Mouse (Mus musculus) stomach, embryonic 16.5 days (tissue): ENCODE measurements around the gene Gm3448. TPM values are rescaled to one million over a fixed set of nuclear protein-coding genes. Genes with fewer than 3 reads are reported as not detected.
"Not testable (repeated sequence)": the region's sequence is repeated elsewhere in the genome, so short reads cannot be mapped to it uniquely, and the experiment has no call there.

Experiments used
- ATAC-seq: fragments of 200-750 bp; cut with Nextera tagmentation; 2 replicates; pipeline ENCODE4 v1.8.0; 2017; ENCODE audit warnings: moderate number of reproducible peaks, moderate TSS enrichment; ENCODE audit not compliant: insufficient read depth, low FRiP score
- H3K27ac ChIP-seq: fragments of 300-500 bp; sonication (generic); 2 replicates; pipeline ENCODE4 v1.5.1; 2014; ENCODE audit warnings: low read length
- H3K27me3 ChIP-seq: fragments of 300-500 bp; sonication (generic); 2 replicates; pipeline ENCODE4 v1.6.1; 2014; ENCODE audit warnings: low read length, control low read depth, mixed read lengths; ENCODE audit not compliant: control insufficient read depth, insufficient read depth
- H3K36me3 ChIP-seq: fragments of 300-500 bp; sonication (generic); 2 replicates; pipeline ENCODE4 v1.6.1; 2014; ENCODE audit warnings: low read length; ENCODE audit not compliant: control insufficient read depth, insufficient read depth
- H3K4me1 ChIP-seq: fragments of 300-500 bp; sonication (generic); 2 replicates; pipeline ENCODE4 v1.6.1; 2014; ENCODE audit warnings: low read length, control low read depth, mixed read lengths; ENCODE audit not compliant: control insufficient read depth, insufficient read depth
- H3K4me2 ChIP-seq: fragments of 300-500 bp; sonication (generic); 2 replicates; pipeline ENCODE4 v1.6.1; 2014; ENCODE audit warnings: low read depth, low read length, mixed read lengths
- H3K4me3 ChIP-seq: fragments of 300-500 bp; sonication (generic); replicated peaks from 2 replicates; pipeline ENCODE4 v1.5.1; 2014; ENCODE audit warnings: mild to moderate bottlenecking, low read length
- H3K9ac ChIP-seq: fragments of 300-500 bp; sonication (generic); 2 replicates; pipeline ENCODE4 v1.6.1; 2014; ENCODE audit warnings: low read length
- H3K9me3 ChIP-seq: fragments of 300-500 bp; sonication (generic); replicated peaks from 2 replicates; pipeline ENCODE4 v1.6.1; 2016; ENCODE audit warnings: low read length, control low read depth; ENCODE audit not compliant: control insufficient read depth
- WGBS: fragments of 180-500 bp; shearing (Covaris S2); extraction: QIAGEN DNeasy Blood & Tissue Kit; methylation state at CpG from one replicate; pipeline ENCODE4 v1.1.7; 2014; 5-methylcytosine and 5-hydroxymethylcytosine counted together
- polyA plus RNA-seq: library from polyadenylated mRNA; unstranded; fragments of >200 nt; fragmentation: Nextera tagmentation; extraction: Ambion mirVana; gene quantifications from 2 replicates; pipeline ENCODE4 v1.2.1, GENCODE M21; 2015

The Gm3448 gene
- polyA plus RNA-seq, 1 experiment from 2014 or later = 3.3 TPM

DNA sequence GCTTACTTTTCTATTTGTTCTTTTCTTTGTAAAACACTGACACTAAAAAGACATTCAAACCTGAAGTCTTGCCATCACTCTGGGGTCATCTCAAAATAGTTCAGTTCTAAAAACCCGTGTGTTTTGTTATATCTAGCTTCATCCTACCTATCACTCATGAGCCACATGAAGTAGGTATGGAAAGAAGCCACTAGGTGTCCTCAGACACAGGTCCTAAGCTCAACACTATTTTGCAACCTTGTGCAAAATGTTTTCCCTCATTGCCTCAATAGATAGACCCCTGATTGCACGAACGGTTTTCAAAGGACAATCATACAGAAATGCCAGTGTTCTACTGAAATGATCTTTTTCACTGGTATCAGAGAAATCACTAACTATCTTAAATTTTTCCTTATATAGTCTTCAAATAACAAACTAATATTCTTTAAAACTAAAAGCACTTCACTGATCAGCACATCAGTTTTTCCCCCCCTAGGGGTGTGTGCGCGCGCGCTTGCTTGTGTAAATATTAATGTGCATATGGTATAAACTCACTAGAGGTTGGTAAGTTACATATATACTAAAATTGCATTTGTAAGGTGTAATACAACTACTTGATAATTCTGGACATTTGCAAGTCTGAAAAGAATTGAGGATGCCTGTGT is 63.5 kb downstream of the Gm3448 start:
- ATAC-seq = not testable (repeated sequence)

DNA sequence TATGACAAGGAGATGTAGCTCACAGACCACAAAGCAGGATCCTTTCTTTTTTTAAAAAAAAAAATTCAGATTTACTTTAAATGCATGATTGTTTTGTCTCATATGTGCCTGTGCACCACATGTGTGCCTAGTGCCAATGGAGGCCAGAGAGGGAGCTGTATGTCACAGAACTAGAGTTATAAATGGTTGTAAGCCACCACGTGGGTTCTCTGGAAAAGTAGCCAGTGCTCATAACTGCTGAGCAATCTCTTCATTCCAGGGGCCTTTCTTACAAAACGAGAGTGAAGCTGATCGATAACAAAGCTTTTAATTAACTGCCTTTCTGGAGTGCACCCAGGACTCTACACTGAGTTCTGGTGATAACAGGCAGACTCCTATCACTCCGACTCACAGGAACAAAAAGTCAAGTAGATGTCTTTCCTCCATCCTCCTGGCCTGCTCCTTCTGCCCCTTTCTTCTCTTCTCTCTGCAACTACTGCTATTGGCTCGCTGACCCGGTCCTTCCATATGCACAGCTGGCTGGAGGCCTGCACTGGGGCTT is 72.9 kb downstream of the Gm3448 start:
- not testable (repeated sequence) for ATAC-seq, H3K4me1 ChIP-seq, H3K9me3 ChIP-seq, H3K9ac ChIP-seq, H3K4me2 ChIP-seq, H3K36me3 ChIP-seq, H3K4me3 ChIP-seq, H3K27ac ChIP-seq, H3K27me3 ChIP-seq
- WGBS = no CpG with 5 or more reads among the region's 6 CpGs

More for the DNA sequence above, 63.5 kb downstream of the Gm3448 start:
- H3K36me3 ChIP-seq, H3K9ac ChIP-seq, H3K27ac ChIP-seq, H3K4me3 ChIP-seq, H3K4me1 ChIP-seq, H3K27me3 ChIP-seq, H3K9me3 ChIP-seq: not testable (repeated sequence)
- WGBS = under 1% methylated on average over 4 of the region's 7 CpGs
- peak overlapping the region; percentile 31; the same call in 1 of the 2 replicates for H3K4me2 ChIP-seq

DNA sequence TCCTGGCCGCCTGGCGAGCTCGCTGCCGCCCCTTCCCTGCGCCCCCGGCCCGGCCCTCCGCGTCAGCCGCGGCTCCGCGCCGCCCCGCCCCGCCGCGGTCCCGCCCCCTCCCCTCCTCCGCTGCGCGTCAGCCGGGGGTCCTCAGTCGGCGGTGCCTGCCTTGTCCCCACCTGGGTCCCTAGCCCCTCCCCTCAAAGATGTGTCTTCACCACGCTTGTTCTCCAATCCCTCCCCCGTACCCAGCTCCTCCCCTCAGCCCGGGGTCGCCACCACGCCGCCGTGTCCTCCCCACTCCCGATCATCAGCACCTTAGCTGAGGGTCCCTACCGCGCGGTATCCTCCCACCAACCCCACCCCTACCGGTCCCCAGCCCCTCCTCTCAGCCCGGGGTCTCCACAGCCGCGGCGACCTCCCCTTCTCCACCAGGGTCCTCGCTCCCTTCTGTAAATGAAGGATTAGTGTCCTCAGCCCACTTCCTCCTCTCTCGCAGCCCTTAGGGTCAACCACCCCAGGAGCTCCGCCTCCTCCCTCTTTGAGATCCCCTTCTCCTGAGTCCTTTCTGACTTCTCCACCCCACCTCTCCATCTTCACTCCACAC is 79.7 kb downstream of the Gm3448 start:
- not testable (repeated sequence) for H3K4me2 ChIP-seq, H3K9ac ChIP-seq, H3K4me3 ChIP-seq, H3K36me3 ChIP-seq, H3K27me3 ChIP-seq, H3K27ac ChIP-seq, H3K4me1 ChIP-seq, H3K9me3 ChIP-seq
- WGBS = no CpG with 5 or more reads among the region's 44 CpGs
- ATAC-seq = peak; percentile 91

DNA sequence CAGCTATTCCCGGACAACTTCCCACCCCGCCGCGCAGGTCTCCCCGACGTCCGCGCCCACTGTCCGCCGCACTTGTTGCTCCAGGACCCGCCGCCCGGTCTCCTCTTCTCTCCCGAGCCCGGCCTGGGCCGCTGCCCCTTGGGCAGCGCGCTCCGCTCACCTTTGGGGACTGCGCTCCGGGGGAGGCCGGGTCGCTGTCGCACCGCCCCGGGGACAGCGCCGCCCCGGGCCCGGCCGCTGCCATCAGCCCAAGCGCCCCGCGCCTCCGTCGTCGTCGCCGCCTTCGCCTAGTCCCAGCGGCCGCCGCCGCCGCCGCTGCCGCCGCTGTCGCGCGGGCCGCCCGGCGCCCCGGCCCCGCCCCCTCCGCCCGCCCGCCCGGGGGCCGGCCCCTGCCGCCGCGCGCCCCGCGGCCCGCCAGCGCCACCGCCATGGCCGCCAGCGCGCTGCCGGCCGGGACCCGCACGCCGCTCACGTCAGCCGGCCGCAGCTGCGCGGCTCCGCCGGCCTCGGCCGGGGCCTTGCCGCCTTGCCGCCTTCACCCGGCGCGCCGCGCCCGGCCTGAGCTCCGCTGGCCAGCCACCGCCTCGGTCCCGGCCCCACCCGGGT is 80.3 kb downstream of the Gm3448 start, which contains the start of gene Phf10:
Gene Phf10 (minus strand): TSS at position 323 of the 606 bp plus-strand sequence.
- H3K9me3 ChIP-seq, H3K4me1 ChIP-seq, H3K36me3 ChIP-seq, H3K27me3 ChIP-seq: not testable (repeated sequence)
- H3K27ac ChIP-seq = peak within 1 kb of the TSS; percentile 62; the same call in 1 of the 2 replicates
- peak within 1 kb of the TSS; percentile 78 for H3K4me3 ChIP-seq
- WGBS = under 1% methylated on average over 45 of the region's 100 CpGs
- H3K4me2 ChIP-seq = peak within 1 kb of the TSS; percentile 80
- H3K9ac ChIP-seq = peak within 1 kb of the TSS; percentile 84
- ATAC-seq = peak; percentile 83

DNA sequence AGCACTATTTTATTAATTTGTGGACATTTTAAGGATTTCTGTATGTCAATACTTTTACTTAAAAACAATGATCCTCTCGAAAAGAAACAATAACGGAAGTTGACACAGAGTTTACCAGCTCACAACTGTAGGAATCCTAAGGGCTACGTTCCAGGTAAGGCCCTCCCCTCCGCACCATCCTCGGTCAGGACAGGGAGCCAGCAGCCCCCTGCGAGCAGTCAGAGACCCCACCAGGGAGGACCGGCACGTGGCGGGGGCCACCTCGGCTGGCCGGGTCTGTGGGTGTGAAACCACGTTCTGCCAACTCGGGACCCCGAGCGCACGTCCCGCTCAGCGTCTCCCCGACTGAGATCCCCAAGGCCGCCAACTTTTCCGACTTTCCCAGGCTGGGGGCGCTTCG is 80.8 kb downstream of the Gm3448 start:
- Histone ChIP-seq H3K9ac (peak overlapping the region; percentile 84), H3K9me3 (no peaks in the 10 kb centered on the region), H3K27me3 (no peaks in the 10 kb centered on the region), H3K36me3 (no peaks in the 10 kb centered on the region), H3K27ac (no peak overlapping the region), H3K4me2 (peak overlapping the region; percentile 80), H3K4me3 (peak overlapping the region; percentile 78), H3K4me1 (peaks cover 3% of the 10 kb centered on the region)
- peak; percentile 3; the same call in 1 of the 2 replicates for ATAC-seq
- WGBS = 0% methylated on average over 18 of the region's 23 CpGs

DNA sequence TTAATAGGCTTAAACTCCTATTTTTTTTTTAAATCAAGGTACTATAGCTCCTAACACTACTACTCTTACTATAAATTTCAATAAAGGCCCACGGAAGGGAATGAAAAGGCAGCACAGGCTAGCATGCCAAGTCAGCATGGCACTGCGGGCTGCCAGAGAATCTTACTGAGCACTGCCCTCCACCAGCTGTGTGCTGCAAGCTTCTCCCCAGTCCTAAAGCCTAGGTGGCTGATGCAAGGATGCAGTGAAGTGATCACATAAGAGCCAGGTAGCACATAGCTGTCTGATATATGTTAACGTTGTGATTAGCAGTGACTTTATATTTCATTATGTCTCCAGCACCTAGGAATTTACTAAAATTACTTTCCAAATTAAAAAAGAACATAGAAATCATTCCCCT is 81.4 kb downstream of the Gm3448 start:
- Histone ChIP-seq H3K4me1 (peaks cover 3% of the 10 kb centered on the region), H3K9ac (peak overlapping the region; percentile 65), H3K27ac (no peak overlapping the region), H3K36me3 (no peaks in the 10 kb centered on the region), H3K9me3 (no peaks in the 10 kb centered on the region), H3K4me3 (peak overlapping the region; percentile 39), H3K4me2 (peak overlapping the region; percentile 62), H3K27me3 (no peaks in the 10 kb centered on the region)
- ATAC-seq = no peak
- 22% methylated on average over 3 of the region's 3 CpGs for WGBS

DNA sequence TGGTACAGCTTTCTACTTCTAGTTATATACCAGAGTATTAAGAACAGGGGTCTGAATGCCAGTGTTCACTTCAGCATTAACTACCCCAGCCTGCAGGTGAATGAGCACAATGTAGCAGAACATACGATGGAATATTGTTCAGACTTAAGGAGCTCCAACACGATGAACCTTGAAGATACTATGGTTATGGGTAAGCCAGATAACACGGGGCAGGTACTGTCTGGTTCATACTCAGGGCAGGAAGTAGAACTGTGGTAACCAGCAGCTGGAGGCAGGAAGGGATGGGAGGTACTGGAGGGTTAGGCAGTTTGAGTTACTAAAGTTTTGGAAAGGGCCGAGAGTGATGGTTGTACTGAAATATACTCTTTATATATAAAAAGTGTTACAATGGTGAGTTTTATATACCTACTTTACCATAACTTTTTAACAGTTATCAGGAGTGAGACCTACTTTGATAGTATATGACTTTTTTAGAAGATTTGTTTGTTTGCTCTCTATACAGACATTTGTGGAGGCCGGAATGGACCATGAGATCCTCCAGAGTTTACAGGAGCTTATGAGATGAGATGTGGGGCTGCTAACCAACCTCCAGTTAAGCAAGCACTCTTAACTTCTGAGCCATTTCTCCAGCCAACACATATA is 82.5 kb downstream of the Gm3448 start:
- Histone ChIP-seq H3K27me3 (no peaks in the 10 kb centered on the region), H3K9ac (no peak overlapping the region), H3K4me2 (no peak overlapping the region), H3K27ac (no peak overlapping the region), H3K36me3 (peaks cover 4% of the 10 kb centered on the region; the same call in 1 of the 2 replicates), H3K9me3 (no peaks in the 10 kb centered on the region), H3K4me3 (no peak overlapping the region), H3K4me1 (peaks cover 3% of the 10 kb centered on the region)
- no peak for ATAC-seq
- 82% methylated on average over 5 of the region's 5 CpGs for WGBS

DNA sequence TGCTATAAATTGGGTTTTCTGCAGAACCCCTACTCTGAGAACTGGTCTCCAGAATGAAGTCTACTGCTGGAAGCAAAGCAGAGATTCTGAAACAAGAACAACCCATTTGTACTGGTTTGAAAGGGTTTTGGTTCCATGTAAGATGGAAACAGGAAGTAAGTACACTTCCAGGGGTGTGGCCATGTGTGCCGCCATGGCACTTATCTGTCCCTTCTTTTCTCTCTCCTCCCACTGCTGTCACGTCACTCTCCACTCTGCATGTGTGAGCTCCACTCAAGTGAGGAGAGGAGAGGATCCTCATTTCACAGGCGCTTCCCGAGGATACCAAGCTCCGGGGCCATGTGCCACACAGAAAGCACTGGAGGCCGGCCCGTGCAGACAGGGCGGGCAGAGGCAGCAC is 87.9 kb downstream of the Gm3448 start:
- Histone ChIP-seq H3K9ac (no peak overlapping the region), H3K4me2 (no peak overlapping the region), H3K27ac (no peak overlapping the region), H3K9me3 (no peaks in the 10 kb centered on the region), H3K27me3 (no peaks in the 10 kb centered on the region), H3K36me3 (peaks cover 15% of the 10 kb centered on the region), H3K4me3 (no peak overlapping the region), H3K4me1 (no peaks in the 10 kb centered on the region)
- WGBS = 88% methylated on average over 8 of the region's 8 CpGs
- ATAC-seq = no peak
